Comparison of ENCODE assay signal across 12 mouse cellular contexts in the genomic region with DNA sequence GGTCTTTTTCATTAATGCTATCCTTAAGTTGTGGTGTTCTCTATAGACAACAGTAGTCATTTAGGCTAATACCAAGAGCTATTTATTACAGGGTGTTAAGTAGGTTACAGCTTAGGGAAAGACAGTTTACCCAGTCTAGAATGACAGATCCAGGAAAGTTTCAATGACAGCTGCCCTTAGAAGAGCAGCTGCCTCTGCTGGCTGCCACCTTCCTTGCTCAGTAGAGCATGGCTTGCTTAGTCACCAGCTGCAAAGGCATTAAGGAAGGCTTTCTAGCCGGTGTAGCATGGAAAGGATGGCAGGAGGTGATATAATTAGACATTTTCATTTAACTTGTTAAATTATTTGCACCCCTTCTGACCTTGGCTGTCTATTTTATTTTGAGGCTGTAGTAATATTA.
"Had no signal": no experiment of that assay in that cellular context is flagged by ENCODE, and none has a peak within 500 bp of the region (broad histone marks: within the 10 kb centered on the region; RNA-seq: fewer than 3 reads in every experiment).

No protein-coding gene starts in this region.

- H3K4me3 ChIP-seq: left cerebral cortex, adult 2 months; limb, embryonic 10.5 days; liver, embryonic 15.5 days; midbrain, embryonic 10.5 days had no signal

- H3K9ac ChIP-seq: liver, embryonic 15.5 days; lung, embryonic 14.5 days had no signal

- ATAC-seq: midbrain, embryonic 16.5 days had no signal

- DNase-seq: kidney, adult 2 months; kidney, postnatal 10 days; lung, embryonic 14.5 days; lung, postnatal 10 days; lung, postnatal 4 days had no signal

- H3K4me1 ChIP-seq: limb, embryonic 10.5 days; liver, embryonic 15.5 days had no signal

- H3K27ac ChIP-seq: left cerebral cortex, adult 2 months; limb, embryonic 10.5 days; liver, embryonic 15.5 days; midbrain, embryonic 10.5 days; stomach, postnatal 0 days had no signal

- H3K9me3 ChIP-seq: limb, embryonic 10.5 days; liver, embryonic 15.5 days; midbrain, embryonic 10.5 days had no signal

- H3K27me3 ChIP-seq: liver, embryonic 15.5 days had no signal

- H3K4me2 ChIP-seq: liver, embryonic 11.5 days; liver, embryonic 15.5 days; lung, embryonic 14.5 days had no signal

- H3K36me3 ChIP-seq: limb, embryonic 10.5 days; liver, embryonic 15.5 days; midbrain, embryonic 10.5 days had no signal
